Mouse (Mus musculus) C2C12 (cell line): ENCODE data around the gene Arhgef7.

ENCODE experiments used
- CTCF ChIP-seq: IDR thresholded peaks from one replicate; pipeline ENCODE4 v1.5.1; 2011; ENCODE audit not compliant: control insufficient read depth, insufficient read depth, insufficient read length
- USF1 ChIP-seq: IDR thresholded peaks from one replicate; pipeline ENCODE4 v1.6.1; 2011; ENCODE audit warnings: low read depth, mild to moderate bottlenecking, control low read depth, moderate library complexity

GRCm38 (mm10) chr8:11709542-11709941 is 18.0 kb upstream of the Arhgef7 start:
- TF ChIP-seq CTCF (no peak), USF1 (no peak)
